Mouse (Mus musculus): ENCODE data around the gene Rnf181.
A peak's percentile ranks its signal among the peaks of the same experiment; 100 is the strongest.

Rnf181 gene

GRCm38 (mm10) chr6:72360599-72360935 lies 6.2 kb downstream of the Rnf181 start:
- DNase-seq (ENCODE audit: low spot score in 2 of 2) = no peak

GRCm38 (mm10) chr6:72359891-72360598 lies 6.7 kb downstream of the Rnf181 start:
- no peak for DNase-seq (ENCODE audit: low spot score in 2 of 2)

- DNase-seq (ENCODE audit: low spot score in 2 of 2) = no peak
These were observed 7.4 kb downstream of the Rnf181 start for GRCm38 (mm10) chr6:72359343-72359742.

- DNase-seq (ENCODE audit: low spot score in 2 of 2) = no peak
These were observed 8.5 kb downstream of the Rnf181 start for GRCm38 (mm10) chr6:72358086-72358764.

DNA sequence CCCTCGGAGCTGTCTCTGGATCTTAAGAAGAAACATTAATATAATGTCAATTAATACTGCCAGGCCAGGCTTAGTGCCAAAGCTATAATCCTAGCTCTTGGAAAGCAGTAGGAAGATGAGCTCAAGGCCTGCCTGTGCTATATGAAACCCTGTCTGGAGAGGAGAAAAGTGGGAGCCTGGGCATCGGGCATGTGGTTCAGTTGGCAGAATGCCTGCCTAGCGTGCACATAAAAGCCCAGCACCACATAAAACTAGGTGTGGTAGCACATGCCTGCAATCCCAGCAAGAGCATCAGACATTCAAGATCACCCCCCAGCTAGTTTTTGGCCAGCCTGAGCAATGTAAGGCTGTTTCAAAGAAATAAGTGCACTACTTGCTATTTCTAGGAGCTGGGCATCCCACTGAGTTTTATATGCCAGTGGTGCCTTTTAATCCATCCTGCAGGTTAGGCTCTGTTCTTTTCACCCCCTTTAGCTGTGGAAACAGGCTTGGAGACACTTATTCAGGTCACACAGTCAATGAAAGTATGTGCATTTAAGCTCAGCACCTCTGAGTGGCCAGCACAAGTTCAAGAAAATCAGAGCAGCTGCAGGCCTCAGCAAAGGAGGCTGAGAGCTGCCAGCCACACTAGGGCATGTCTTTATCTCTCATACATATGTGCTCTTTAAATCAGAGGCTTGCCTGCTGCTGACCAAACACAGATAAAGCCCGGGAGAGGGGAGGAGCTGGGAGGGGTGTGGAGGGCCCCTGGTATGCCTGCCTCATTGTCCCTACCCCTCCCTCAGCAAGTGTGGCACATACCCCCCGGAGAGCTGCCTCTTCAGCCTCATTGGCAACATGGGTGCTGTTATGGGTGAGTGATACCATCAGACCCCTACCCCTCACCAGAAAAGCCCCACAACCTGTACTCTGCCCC lies 9.3 kb downstream of the Rnf181 start:
- DNase-seq (ENCODE audit: low spot score in 2 of 2) = peak in 1 of 2 experiments; percentile 39

GRCm38 (mm10) chr6:72356001-72356532 lies 10.7 kb downstream of the Rnf181 start:
- no peak for DNase-seq (ENCODE audit: low spot score in 2 of 2)

DNA sequence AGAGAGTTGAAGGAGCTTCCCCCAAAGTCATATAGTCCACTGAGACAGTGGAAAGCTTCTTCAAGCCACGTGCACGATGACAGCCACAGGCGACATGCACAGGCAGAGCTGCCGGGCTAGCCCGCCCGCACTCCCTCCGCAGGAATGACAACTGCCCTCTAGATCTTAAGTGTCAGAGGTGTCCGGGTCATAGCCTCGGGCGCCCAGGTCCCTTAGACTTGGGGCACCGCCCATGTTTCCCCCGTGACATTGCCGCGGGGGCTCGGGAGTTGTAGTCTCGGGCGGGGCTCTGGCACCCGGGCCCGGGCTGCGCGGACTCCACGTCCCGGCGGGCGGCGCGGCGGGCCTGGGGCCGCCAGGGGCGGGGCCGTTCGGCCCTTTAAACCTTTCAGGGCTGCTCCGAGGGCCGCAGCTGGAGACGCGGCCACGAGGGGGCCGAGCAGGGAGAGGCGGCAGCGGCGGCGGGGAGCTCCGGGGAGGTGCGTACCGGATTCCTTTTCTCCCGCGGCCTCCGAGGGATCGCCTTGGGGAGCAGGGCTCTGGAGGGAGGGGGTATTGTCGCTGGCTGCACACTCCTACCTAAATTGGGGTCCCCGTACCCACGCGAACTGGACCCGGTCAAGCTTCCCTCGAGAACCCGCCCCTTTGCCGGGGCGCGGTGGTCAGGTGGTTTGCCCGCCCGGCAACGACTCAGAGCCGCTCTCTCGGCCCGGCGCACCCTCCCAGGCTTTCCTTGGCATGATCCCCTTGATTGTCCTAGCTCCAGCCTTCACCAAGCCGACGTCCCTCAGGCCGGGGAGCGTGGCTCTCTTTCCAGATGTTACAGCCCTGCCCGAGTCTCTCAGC lies 11.5 kb downstream of the Rnf181 start, which contains the start of gene Tmem150a:
Gene Tmem150a (plus strand): TSS at position 382 of the 846 bp plus-strand sequence.
- peak; percentile 70 to 82 for DNase-seq (ENCODE audit: low spot score in 2 of 2)

GRCm38 (mm10) chr6:72354025-72354424 lies 12.7 kb downstream of the Rnf181 start:
- DNase-seq (ENCODE audit: low spot score in 2 of 2) = no peak

GRCm38 (mm10) chr6:72352636-72353405 lies 13.9 kb downstream of the Rnf181 start:
- no peak for DNase-seq (ENCODE audit: low spot score in 2 of 2)

GRCm38 (mm10) chr6:72350214-72350613 lies 16.5 kb downstream of the Rnf181 start:
- DNase-seq (ENCODE audit: low spot score in 2 of 2) = no peak

- no peak for DNase-seq (ENCODE audit: low spot score in 2 of 2)
These were observed 18.3 kb downstream of the Rnf181 start for GRCm38 (mm10) chr6:72348411-72348810.

GRCm38 (mm10) chr6:72347166-72347941 lies 19.4 kb downstream of the Rnf181 start, which contains the start of gene 0610030E20Rik:
0610030E20Rik (plus strand) TSS chr6:72347317.
- DNase-seq (ENCODE audit: low spot score in 2 of 2) = peak; percentile 80 to 90

DNA sequence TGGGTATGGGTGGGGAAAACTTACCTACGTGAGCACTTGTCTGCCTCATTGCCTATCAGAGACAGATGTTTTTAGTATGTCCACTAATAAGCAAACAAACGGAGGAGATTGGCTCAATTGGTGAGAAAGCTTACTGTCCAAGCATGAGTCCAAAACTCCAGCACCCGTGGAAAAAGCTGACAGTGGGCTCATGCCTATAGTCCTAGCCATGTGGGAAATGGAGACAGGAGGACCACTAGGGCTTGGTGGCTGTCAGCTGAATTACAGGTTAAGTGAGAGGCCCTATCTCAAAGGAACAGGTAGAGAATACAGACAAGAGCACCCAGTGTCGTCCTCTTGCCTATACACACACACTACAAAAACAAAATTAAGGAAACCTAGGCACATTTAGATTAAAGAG lies 20.5 kb downstream of the Rnf181 start:
- no peak for DNase-seq (ENCODE audit: low spot score in 2 of 2)

DNA sequence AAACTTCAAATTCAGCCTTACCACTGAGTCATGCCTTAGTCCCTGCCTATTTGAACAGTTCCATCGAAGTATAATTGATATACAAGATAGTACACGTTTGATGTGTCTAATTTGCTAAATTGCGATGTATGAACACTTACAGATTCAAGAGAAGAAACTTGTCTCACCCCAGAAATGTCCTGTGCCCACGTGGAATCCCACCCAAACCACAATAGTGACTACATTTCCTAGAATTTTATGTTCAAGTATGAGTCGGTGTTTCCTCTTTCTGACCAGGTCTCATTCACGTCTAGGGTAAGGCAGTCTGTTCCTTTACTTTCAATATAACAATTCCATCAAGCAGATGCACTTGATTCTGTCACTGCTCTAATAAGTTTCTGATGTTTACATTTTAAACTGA lies 21.1 kb downstream of the Rnf181 start:
- no peak for DNase-seq (ENCODE audit: low spot score in 2 of 2)

GRCm38 (mm10) chr6:72345074-72345567 lies 21.6 kb downstream of the Rnf181 start, which contains the start of gene Usp39:
Usp39 (minus strand) TSS chr6:72345184.
- peak; percentile 90 to 95 for DNase-seq (ENCODE audit: low spot score in 2 of 2)

- DNase-seq (ENCODE audit: low spot score in 2 of 2) = no peak
These were observed 22.2 kb downstream of the Rnf181 start for GRCm38 (mm10) chr6:72344396-72345073.

GRCm38 (mm10) chr6:72340481-72340880 lies 26.3 kb downstream of the Rnf181 start:
- DNase-seq (ENCODE audit: low spot score in 2 of 2) = no peak

DNA sequence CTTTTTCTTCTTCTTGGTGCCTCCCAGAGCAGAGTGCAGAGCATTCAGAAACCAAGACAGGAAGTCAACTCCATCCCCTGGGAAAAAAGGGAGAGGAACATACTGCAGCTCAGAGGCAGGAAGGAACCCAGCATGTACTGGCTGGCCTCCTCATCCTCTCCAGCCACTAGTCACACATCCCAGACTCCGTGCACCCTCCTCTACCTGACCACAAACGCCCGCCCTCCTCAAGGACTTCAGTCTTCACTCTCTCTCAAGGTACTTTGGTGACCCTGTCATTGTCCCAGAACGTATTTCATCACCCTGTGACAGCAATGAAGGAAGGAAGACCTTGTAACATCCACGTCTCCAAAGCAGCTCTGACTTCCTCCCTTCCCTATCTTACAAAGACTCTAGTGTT lies 33.6 kb downstream of the Rnf181 start:
- no peak for DNase-seq (ENCODE audit: low spot score in 2 of 2)

DNA sequence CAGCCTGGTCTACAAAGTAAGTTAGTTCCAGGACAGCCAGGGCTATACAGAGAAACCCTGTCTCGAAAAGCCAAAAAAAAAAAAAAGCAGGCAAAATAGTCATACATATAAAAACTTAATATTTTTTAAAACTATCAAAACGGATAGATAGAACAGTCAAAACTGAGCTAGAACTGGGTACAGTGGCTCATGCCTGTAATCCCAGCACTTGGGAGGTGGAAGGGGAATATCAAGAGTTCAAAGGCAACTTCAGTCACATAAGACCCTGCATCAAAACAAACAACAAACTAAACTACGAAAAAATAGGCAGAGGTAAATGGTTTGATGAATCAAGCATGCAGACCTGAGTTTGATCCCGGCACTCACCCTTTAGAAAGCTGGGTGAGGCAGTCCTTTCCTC lies 36.6 kb downstream of the Rnf181 start:
- DNase-seq (ENCODE audit: low spot score in 2 of 2) = no peak
